9 mouse cellular contexts compared by ENCODE assay signal in the genomic region with DNA sequence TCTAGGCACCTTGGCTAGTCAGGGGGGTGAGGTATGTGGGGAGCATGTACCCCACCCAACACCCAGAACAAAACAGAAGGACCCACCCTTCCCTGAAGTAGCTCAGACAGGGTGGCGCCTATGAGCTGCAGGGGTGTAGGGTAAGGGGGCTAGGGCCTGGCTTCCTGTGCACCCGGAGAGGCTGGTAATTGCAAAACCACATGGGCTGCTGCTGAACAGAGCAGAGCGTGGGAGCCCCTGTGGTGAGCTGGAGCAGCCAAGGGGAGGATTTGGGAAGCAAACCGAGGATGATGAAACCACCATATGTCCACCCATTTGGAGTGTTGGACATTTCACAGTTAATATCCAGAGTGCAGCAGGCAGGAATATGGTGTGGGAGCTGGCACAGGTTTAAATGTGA. TPM values are rescaled to one million over a fixed set of nuclear protein-coding genes. Genes with fewer than 3 reads are reported as not detected.
DNase-seq lines count a peak whose midpoint lies in the region; ATAC-seq and TF ChIP-seq lines count a peak whose summit lies in the region.
"Had no signal": no experiment of that assay in that cellular context is flagged by ENCODE, and none has a peak within 500 bp of the region (broad histone marks: within the 10 kb centered on the region; RNA-seq: fewer than 3 reads in every experiment).

No protein-coding gene starts in this region.

- H3K9ac ChIP-seq in kidney, postnatal 0 days (ENCODE audit: low read depth, low read length) = no peak overlapping the region
- H3K9ac ChIP-seq: neural tube, embryonic 13.5 days had no signal

- no peaks in the 10 kb centered on the region for H3K27me3 ChIP-seq in kidney, postnatal 0 days (ENCODE audit: insufficient read depth, low read length)
- no peaks in the 10 kb centered on the region; the same call in 1 of the 2 replicates for H3K27me3 ChIP-seq in limb, embryonic 10.5 days (ENCODE audit: low read depth, poor library complexity, severe bottlenecking)
- H3K27me3 ChIP-seq: neural tube, embryonic 13.5 days had no signal

- no peak overlapping the region for H3K4me3 ChIP-seq in kidney, postnatal 0 days (replicated peaks; ENCODE audit: low read depth, low read length)
- H3K4me3 ChIP-seq in limb, embryonic 10.5 days = no peak overlapping the region
- H3K4me3 ChIP-seq: neural tube, embryonic 13.5 days had no signal

- H3K9me3 ChIP-seq in kidney, postnatal 0 days (replicated peaks; ENCODE audit: low read length) = no peaks in the 10 kb centered on the region
- no peaks in the 10 kb centered on the region for H3K9me3 ChIP-seq in limb, embryonic 10.5 days (replicated peaks)
- H3K9me3 ChIP-seq: neural tube, embryonic 13.5 days had no signal

- H3K4me2 ChIP-seq in kidney, postnatal 0 days (ENCODE audit: low read length) = no peak overlapping the region
- H3K4me2 ChIP-seq: neural tube, embryonic 13.5 days had no signal

- H3K4me1 ChIP-seq in kidney, postnatal 0 days (replicated peaks; ENCODE audit: insufficient read depth, low read length) = peaks cover 8% of the 10 kb centered on the region; the same call in 1 of the 2 replicates
- H3K4me1 ChIP-seq in limb, embryonic 10.5 days = peaks cover 17% of the 10 kb centered on the region

- WGBS in kidney, postnatal 0 days = 30% methylated on average over 4 of the region's 4 CpGs
- WGBS in limb, embryonic 10.5 days = 45% methylated on average over 4 of the region's 4 CpGs

- TF ChIP-seq CTCF in kidney, postnatal 0 days (IDR thresholded peaks at IDR 0.05; ENCODE audit: low read depth) = no peak

- H3K36me3 ChIP-seq in kidney, postnatal 0 days (ENCODE audit: insufficient read depth, low read length) = peaks cover 22% of the 10 kb centered on the region
- H3K36me3 ChIP-seq in limb, embryonic 10.5 days = peaks cover 39% of the 10 kb centered on the region

- H3K27ac ChIP-seq in kidney, postnatal 0 days = 0 out of 2 replicates have a peak overlapping the region, but pooled peaks have one; percentile 8
- H3K27ac ChIP-seq in limb, embryonic 10.5 days = 0 out of 2 replicates have a peak overlapping the region, but pooled peaks have one; percentile 1
- H3K27ac ChIP-seq: neural tube, embryonic 13.5 days had no signal

- DNase-seq in kidney, postnatal 0 days (ENCODE audit: low spot score) = no peak
- no peak for DNase-seq in kidney, postnatal 25 days
- DNase-seq in R1 (ENCODE audit: low read depth, low spot score) (peak; percentile 57), MN1 (ENCODE audit: low spot score) (no peak)
- no peak for DNase-seq in limb, embryonic 10.5 days (ENCODE audit: low spot score)
- no peak for DNase-seq in kidney, adult 8-10 months
- DNase-seq in urinary bladder, adult 18-20 months (ENCODE audit: low spot score in 2 of 2) = no peak

- no peak for ATAC-seq in kidney, postnatal 0 days (replicated peaks; ENCODE audit: low FRiP score, low read depth)
- peak; percentile 52 for ATAC-seq in granulocyte monocyte progenitor cell, adult 5-6 weeks (replicated peaks; ENCODE audit: poor library complexity, severe bottlenecking)

RNA-seq across cellular contexts. Expression of gene Cdc42bpg, which starts 3.7 kb away (rescaled TPM):
- 1.0 TPM in 2 replicates for polyA plus RNA-seq in kidney, postnatal 0 days (2015; fragmentation: Nextera tagmentation; extraction: Ambion mirVana)
- 2.6 and 4.1 TPM in 2 replicates for total RNA-seq in granulocyte monocyte progenitor cell, adult 5-6 weeks (2014; fragmentation: Nextera tagmentation)
- total RNA-seq in granulocyte monocyte progenitor cell, adult 5-6 weeks (2017) = 3.6 and 4.4 TPM in 2 replicates
- 0.15 and 0.38 TPM in 2 replicates for polyA plus RNA-seq in limb, embryonic 10.5 days (2016; fragmentation: Nextera tagmentation; extraction: Ambion mirVana)

RNA-seq across cellular contexts. Expression of gene Ehd1, which starts 26.0 kb away (rescaled TPM):
- 64.2 and 73.4 TPM in 2 replicates for polyA plus RNA-seq in kidney, postnatal 0 days (2015; fragmentation: Nextera tagmentation; extraction: Ambion mirVana)
- 20.4 and 20.6 TPM in 2 replicates for total RNA-seq in granulocyte monocyte progenitor cell, adult 5-6 weeks (2014; fragmentation: Nextera tagmentation)
- total RNA-seq in granulocyte monocyte progenitor cell, adult 5-6 weeks (2017) = 16.2 and 21.6 TPM in 2 replicates
- 72.5 and 74.9 TPM in 2 replicates for polyA plus RNA-seq in limb, embryonic 10.5 days (2016; fragmentation: Nextera tagmentation; extraction: Ambion mirVana)

RNA-seq across cellular contexts. Expression of gene Men1, which starts 32.3 kb away (rescaled TPM):
- 51.9 and 54.6 TPM in 2 replicates for polyA plus RNA-seq in kidney, postnatal 0 days (2015; fragmentation: Nextera tagmentation; extraction: Ambion mirVana)
- 37.7 and 54.2 TPM in 2 replicates for total RNA-seq in granulocyte monocyte progenitor cell, adult 5-6 weeks (2014; fragmentation: Nextera tagmentation)
- total RNA-seq in granulocyte monocyte progenitor cell, adult 5-6 weeks (2017) = 30.5 and 33.4 TPM in 2 replicates
- 118 and 120 TPM in 2 replicates for polyA plus RNA-seq in limb, embryonic 10.5 days (2016; fragmentation: Nextera tagmentation; extraction: Ambion mirVana)

RNA-seq across cellular contexts. Expression of gene Map4k2, which starts 38.4 kb away (rescaled TPM):
- polyA plus RNA-seq in kidney, postnatal 0 days (2015; fragmentation: Nextera tagmentation; extraction: Ambion mirVana) = 12.2 and 13.5 TPM in 2 replicates
- total RNA-seq in granulocyte monocyte progenitor cell, adult 5-6 weeks (2014; fragmentation: Nextera tagmentation) = 50.7 and 54.7 TPM in 2 replicates
- total RNA-seq in granulocyte monocyte progenitor cell, adult 5-6 weeks (2017) = 26.1 and 30.6 TPM in 2 replicates
- 10.4 and 15.2 TPM in 2 replicates for polyA plus RNA-seq in limb, embryonic 10.5 days (2016; fragmentation: Nextera tagmentation; extraction: Ambion mirVana)
